Mouse (Mus musculus): ENCODE measurements around the gene Stc2. TPM values are rescaled to one million over a fixed set of nuclear protein-coding genes. Genes with fewer than 3 reads are reported as not detected.

Gene Stc2
- 0.71 and 0.73 TPM in 2 replicates for polyA plus RNA-seq (2014; fragmentation: Nextera tagmentation; extraction: Ambion mirVana)

- peak; percentile 89 for ATAC-seq (replicated peaks; ENCODE audit: insufficient number of reproducible peaks, low FRiP score, low TSS enrichment, low read depth)
- Histone ChIP-seq H3K4me3 (ENCODE audit: low read depth, low read length) (peak within 1 kb of the TSS; percentile 55), H3K36me3 (replicated peaks; ENCODE audit: control insufficient read depth, insufficient read depth, low read depth, low read length) (no peaks in the 10 kb centered on the region), H3K9ac (replicated peaks; ENCODE audit: low read length) (peak within 1 kb of the TSS; percentile 48), H3K9me3 (replicated peaks; ENCODE audit: control insufficient read depth, low read length) (no peaks in the 10 kb centered on the region), H3K27ac (replicated peaks; ENCODE audit: low read depth, low read length) (no peak within 1 kb of the TSS), H3K27me3 (ENCODE audit: control insufficient read depth, insufficient read depth, low read length) (peaks cover 28% of the 10 kb centered on the region), H3K4me1 (ENCODE audit: control insufficient read depth, insufficient read depth, low read length) (peaks cover 5% of the 10 kb centered on the region), H3K4me2 (ENCODE audit: low read depth, low read length) (peak within 1 kb of the TSS; percentile 96)
- peak; percentile 86 for DNase-seq (ENCODE audit: low spot score)
- under 1% methylated on average over 47 of the region's 51 CpGs for WGBS
These were observed at the start of gene Stc2 for GRCm38 (mm10) chr11:31369648-31370286. Gene Stc2 (minus strand): TSS chr11:31370074.

GRCm38 (mm10) chr11:31417071-31417470 is 47.2 kb upstream of the Stc2 start:
- Histone ChIP-seq H3K36me3 (replicated peaks; ENCODE audit: control insufficient read depth, insufficient read depth, low read depth, low read length) (no peaks in the 10 kb centered on the region), H3K27me3 (ENCODE audit: control insufficient read depth, insufficient read depth, low read length) (no peaks in the 10 kb centered on the region), H3K27ac (replicated peaks; ENCODE audit: low read depth, low read length) (no peak overlapping the region), H3K4me3 (ENCODE audit: low read depth, low read length) (no peak overlapping the region), H3K4me1 (ENCODE audit: control insufficient read depth, insufficient read depth, low read length) (no peaks in the 10 kb centered on the region), H3K9ac (replicated peaks; ENCODE audit: low read length) (no peak overlapping the region), H3K9me3 (replicated peaks; ENCODE audit: control insufficient read depth, low read length) (no peaks in the 10 kb centered on the region), H3K4me2 (ENCODE audit: low read depth, low read length) (no peak overlapping the region)
- DNase-seq (ENCODE audit: low spot score) (no peak), ATAC-seq (replicated peaks; ENCODE audit: insufficient number of reproducible peaks, low FRiP score, low TSS enrichment, low read depth) (no peak)
- WGBS: 85% methylated on average over 5 of the region's 5 CpGs

- Histone ChIP-seq H3K9me3 (replicated peaks; ENCODE audit: control insufficient read depth, low read length) (no peaks in the 10 kb centered on the region), H3K9ac (replicated peaks; ENCODE audit: low read length) (no peak overlapping the region), H3K27me3 (ENCODE audit: control insufficient read depth, insufficient read depth, low read length) (no peaks in the 10 kb centered on the region), H3K4me2 (ENCODE audit: low read depth, low read length) (no peak overlapping the region), H3K4me1 (ENCODE audit: control insufficient read depth, insufficient read depth, low read length) (no peaks in the 10 kb centered on the region), H3K36me3 (replicated peaks; ENCODE audit: control insufficient read depth, insufficient read depth, low read depth, low read length) (no peaks in the 10 kb centered on the region), H3K27ac (replicated peaks; ENCODE audit: low read depth, low read length) (no peak overlapping the region), H3K4me3 (ENCODE audit: low read depth, low read length) (no peak overlapping the region)
- 74% methylated on average over 3 of the region's 3 CpGs for WGBS
- DNase-seq (ENCODE audit: low spot score) (no peak), ATAC-seq (replicated peaks; ENCODE audit: insufficient number of reproducible peaks, low FRiP score, low TSS enrichment, low read depth) (no peak)
These were observed 42.5 kb upstream of the Stc2 start for GRCm38 (mm10) chr11:31412376-31412775.

GRCm38 (mm10) chr11:31406736-31407135 is 36.9 kb upstream of the Stc2 start:
- DNase-seq (ENCODE audit: low spot score) (no peak), ATAC-seq (replicated peaks; ENCODE audit: insufficient number of reproducible peaks, low FRiP score, low TSS enrichment, low read depth) (no peak)
- no peaks in the 10 kb centered on the region for H3K27me3 ChIP-seq (ENCODE audit: control insufficient read depth, insufficient read depth, low read length)
- H3K27ac ChIP-seq (replicated peaks; ENCODE audit: low read depth, low read length): no peak overlapping the region
- H3K4me3 ChIP-seq (ENCODE audit: low read depth, low read length): no peak overlapping the region
- no peaks in the 10 kb centered on the region for H3K36me3 ChIP-seq (replicated peaks; ENCODE audit: control insufficient read depth, insufficient read depth, low read depth, low read length)
- H3K9ac ChIP-seq (replicated peaks; ENCODE audit: low read length): no peak overlapping the region
- H3K9me3 ChIP-seq (replicated peaks; ENCODE audit: control insufficient read depth, low read length): no peaks in the 10 kb centered on the region
- WGBS: 79% methylated on average over 1 of the region's 1 CpGs
- no peak overlapping the region for H3K4me2 ChIP-seq (ENCODE audit: low read depth, low read length)
- H3K4me1 ChIP-seq (ENCODE audit: control insufficient read depth, insufficient read depth, low read length): no peaks in the 10 kb centered on the region

- 100% methylated on average over 1 of the region's 1 CpGs for WGBS
- no peaks in the 10 kb centered on the region for H3K9me3 ChIP-seq (replicated peaks; ENCODE audit: control insufficient read depth, low read length)
These were observed 33.2 kb upstream of the Stc2 start for GRCm38 (mm10) chr11:31403080-31403479.

GRCm38 (mm10) chr11:31398604-31399003 is 28.7 kb upstream of the Stc2 start:
- Histone ChIP-seq H3K9me3 (replicated peaks; ENCODE audit: control insufficient read depth, low read length) (no peaks in the 10 kb centered on the region), H3K27me3 (ENCODE audit: control insufficient read depth, insufficient read depth, low read length) (no peaks in the 10 kb centered on the region)
- 60% methylated on average over 2 of the region's 2 CpGs for WGBS

More at GRCm38 (mm10) chr11:31403080-31403479, 33.2 kb upstream of the Stc2 start:
- Histone ChIP-seq H3K9ac (replicated peaks; ENCODE audit: low read length) (no peak overlapping the region), H3K27me3 (ENCODE audit: control insufficient read depth, insufficient read depth, low read length) (no peaks in the 10 kb centered on the region), H3K4me3 (ENCODE audit: low read depth, low read length) (no peak overlapping the region), H3K4me2 (ENCODE audit: low read depth, low read length) (no peak overlapping the region), H3K27ac (replicated peaks; ENCODE audit: low read depth, low read length) (no peak overlapping the region), H3K4me1 (ENCODE audit: control insufficient read depth, insufficient read depth, low read length) (no peaks in the 10 kb centered on the region), H3K36me3 (replicated peaks; ENCODE audit: control insufficient read depth, insufficient read depth, low read depth, low read length) (no peaks in the 10 kb centered on the region)
- ATAC-seq (replicated peaks; ENCODE audit: insufficient number of reproducible peaks, low FRiP score, low TSS enrichment, low read depth) (no peak), DNase-seq (ENCODE audit: low spot score) (no peak)

GRCm38 (mm10) chr11:31396638-31397417 is 27.0 kb upstream of the Stc2 start:
- Histone ChIP-seq H3K36me3 (replicated peaks; ENCODE audit: control insufficient read depth, insufficient read depth, low read depth, low read length) (no peaks in the 10 kb centered on the region), H3K27me3 (ENCODE audit: control insufficient read depth, insufficient read depth, low read length) (no peaks in the 10 kb centered on the region), H3K27ac (replicated peaks; ENCODE audit: low read depth, low read length) (no peak overlapping the region), H3K4me1 (ENCODE audit: control insufficient read depth, insufficient read depth, low read length) (no peaks in the 10 kb centered on the region), H3K9ac (replicated peaks; ENCODE audit: low read length) (no peak overlapping the region), H3K4me3 (ENCODE audit: low read depth, low read length) (no peak overlapping the region), H3K4me2 (ENCODE audit: low read depth, low read length) (no peak overlapping the region), H3K9me3 (replicated peaks; ENCODE audit: control insufficient read depth, low read length) (no peaks in the 10 kb centered on the region)
- peak; percentile 20 for DNase-seq (ENCODE audit: low spot score)
- WGBS: 64% methylated on average over 6 of the region's 6 CpGs
- ATAC-seq (replicated peaks; ENCODE audit: insufficient number of reproducible peaks, low FRiP score, low TSS enrichment, low read depth): no peak

More at GRCm38 (mm10) chr11:31398604-31399003, 28.7 kb upstream of the Stc2 start:
- no peaks in the 10 kb centered on the region for H3K36me3 ChIP-seq (replicated peaks; ENCODE audit: control insufficient read depth, insufficient read depth, low read depth, low read length)
- no peak overlapping the region for H3K9ac ChIP-seq (replicated peaks; ENCODE audit: low read length)
- no peaks in the 10 kb centered on the region for H3K4me1 ChIP-seq (ENCODE audit: control insufficient read depth, insufficient read depth, low read length)
- no peak overlapping the region for H3K27ac ChIP-seq (replicated peaks; ENCODE audit: low read depth, low read length)
- H3K4me2 ChIP-seq (ENCODE audit: low read depth, low read length): no peak overlapping the region
- ATAC-seq (replicated peaks; ENCODE audit: insufficient number of reproducible peaks, low FRiP score, low TSS enrichment, low read depth) (no peak), DNase-seq (ENCODE audit: low spot score) (no peak)
- H3K4me3 ChIP-seq (ENCODE audit: low read depth, low read length): no peak overlapping the region

GRCm38 (mm10) chr11:31394026-31394425 is 24.2 kb upstream of the Stc2 start:
- DNase-seq (ENCODE audit: low spot score) (no peak), ATAC-seq (replicated peaks; ENCODE audit: insufficient number of reproducible peaks, low FRiP score, low TSS enrichment, low read depth) (no peak)
- Histone ChIP-seq H3K27me3 (ENCODE audit: control insufficient read depth, insufficient read depth, low read length) (no peaks in the 10 kb centered on the region), H3K9me3 (replicated peaks; ENCODE audit: control insufficient read depth, low read length) (no peaks in the 10 kb centered on the region), H3K27ac (replicated peaks; ENCODE audit: low read depth, low read length) (no peak overlapping the region), H3K9ac (replicated peaks; ENCODE audit: low read length) (no peak overlapping the region), H3K36me3 (replicated peaks; ENCODE audit: control insufficient read depth, insufficient read depth, low read depth, low read length) (no peaks in the 10 kb centered on the region), H3K4me2 (ENCODE audit: low read depth, low read length) (no peak overlapping the region), H3K4me1 (ENCODE audit: control insufficient read depth, insufficient read depth, low read length) (no peaks in the 10 kb centered on the region), H3K4me3 (ENCODE audit: low read depth, low read length) (no peak overlapping the region)
- WGBS: 83% methylated on average over 6 of the region's 6 CpGs

Data from embryonic facial prominence, embryonic 11.5 days (tissue).